Mouse (Mus musculus) kidney, embryonic 16.5 days (tissue): ENCODE results near the gene Msx1. TPM values are rescaled to one million over a fixed set of nuclear protein-coding genes. Genes with fewer than 3 reads are reported as not detected.

ENCODE experiments used
- ATAC-seq: fragments of 200-750 bp; cut with Nextera tagmentation; 2 replicates; pipeline ENCODE4 v1.8.0; 2017; ENCODE audit warnings: moderate TSS enrichment; ENCODE audit not compliant: low FRiP score, low TSS enrichment
- H3K27ac ChIP-seq: fragments of 300-500 bp; sonication (generic); 2 replicates; pipeline ENCODE4 v1.5.1; 2014; ENCODE audit warnings: low read length
- H3K27me3 ChIP-seq: fragments of 300-500 bp; sonication (generic); 2 replicates; pipeline ENCODE4 v1.6.1; 2014; ENCODE audit warnings: low read length, control low read depth, mixed read lengths; ENCODE audit not compliant: insufficient read depth
- H3K36me3 ChIP-seq: fragments of 300-500 bp; sonication (generic); 2 replicates; pipeline ENCODE4 v1.6.1; 2014; ENCODE audit warnings: low read length, control low read depth, mixed read lengths; ENCODE audit not compliant: insufficient read depth
- H3K4me1 ChIP-seq: fragments of 300-500 bp; sonication (generic); 2 replicates; pipeline ENCODE4 v1.6.1; 2014; ENCODE audit warnings: low read length, control low read depth, mixed read lengths; ENCODE audit not compliant: insufficient read depth
- H3K4me2 ChIP-seq: fragments of 300-500 bp; sonication (generic); replicated peaks from 2 replicates; pipeline ENCODE4 v1.6.1; 2014; ENCODE audit warnings: low read depth, low read length
- H3K4me3 ChIP-seq: fragments of 300-500 bp; sonication (generic); 2 replicates; pipeline ENCODE4 v1.5.1; 2014; ENCODE audit warnings: mild to moderate bottlenecking, low read length
- H3K9ac ChIP-seq: fragments of 300-500 bp; sonication (generic); replicated peaks from 2 replicates; pipeline ENCODE4 v1.6.1; 2014; ENCODE audit warnings: low read length
- H3K9me3 ChIP-seq: fragments of 300-500 bp; sonication (generic); 2 replicates; pipeline ENCODE4 v1.6.1; 2016; ENCODE audit warnings: low read length, control low read depth
- WGBS: fragments of 180-500 bp; shearing (Covaris S2); extraction: QIAGEN DNeasy Blood & Tissue Kit; methylation state at CpG from one replicate; pipeline ENCODE4 v1.1.7; 2014; 5-methylcytosine and 5-hydroxymethylcytosine counted together
- polyA plus RNA-seq: library from polyadenylated mRNA; unstranded; fragments of >200 nt; fragmentation: Nextera tagmentation; extraction: Ambion mirVana; gene quantifications from 2 replicates; pipeline ENCODE4 v1.2.1, GENCODE M21; 2015

Gene Msx1
- polyA plus RNA-seq, 1 experiment from 2014 or later = 3.9 TPM

DNA sequence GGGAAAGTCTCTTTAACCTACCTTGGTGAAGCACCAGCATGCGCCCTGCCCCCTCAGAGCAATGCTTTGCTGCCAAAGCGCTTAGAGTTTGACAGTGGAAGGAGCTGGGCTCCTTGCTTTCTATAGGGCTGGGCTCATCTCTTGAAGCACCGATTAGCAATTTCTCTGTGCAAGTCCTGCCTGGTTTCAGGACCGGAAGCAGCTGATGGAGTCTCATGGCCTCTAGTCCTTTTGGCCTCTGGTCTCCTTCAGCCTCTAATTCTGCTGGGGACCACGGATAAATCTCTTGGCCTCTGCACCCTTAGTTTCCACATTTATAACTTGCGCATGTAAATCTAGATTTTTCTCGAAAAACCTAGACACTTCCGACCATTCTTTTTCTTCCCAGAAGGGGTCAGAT is 3.7 kb downstream of the Msx1 start:
- WGBS = 20% methylated on average over 8 of the region's 8 CpGs
- no peak overlapping the region for H3K27ac ChIP-seq
- H3K4me1 ChIP-seq = peaks cover 20% of the 10 kb centered on the region
- H3K27me3 ChIP-seq = peaks cover 99% of the 10 kb centered on the region
- H3K9me3 ChIP-seq = no peaks in the 10 kb centered on the region
- H3K4me2 ChIP-seq = no peak overlapping the region
- no peak overlapping the region for H3K9ac ChIP-seq
- no peak overlapping the region for H3K4me3 ChIP-seq
- H3K36me3 ChIP-seq = no peaks in the 10 kb centered on the region
- no peak for ATAC-seq

DNA sequence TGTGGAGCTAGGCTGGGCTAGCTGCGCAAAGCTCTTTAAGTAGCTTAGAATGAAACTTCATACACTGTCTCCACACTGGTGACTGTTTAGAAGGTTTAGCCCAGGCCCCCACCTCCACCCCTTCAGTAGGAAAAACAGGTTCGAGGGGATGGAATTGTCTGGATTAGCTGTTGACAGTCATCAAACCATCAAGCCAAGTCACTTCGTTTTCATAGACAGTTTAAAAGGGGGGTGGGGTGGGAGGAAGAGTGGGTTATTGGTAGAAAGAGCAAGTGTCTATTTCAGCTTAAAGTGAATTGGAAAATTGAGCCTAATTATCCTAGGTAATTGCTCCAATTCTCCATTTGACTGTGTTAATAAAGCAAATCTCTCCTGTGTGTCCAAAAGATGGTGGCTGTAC is 4.4 kb downstream of the Msx1 start:
- ATAC-seq = no peak
- no peak overlapping the region for H3K9ac ChIP-seq
- H3K9me3 ChIP-seq = no peaks in the 10 kb centered on the region
- no peak overlapping the region for H3K4me2 ChIP-seq
- no peak overlapping the region for H3K4me3 ChIP-seq
- no peaks in the 10 kb centered on the region for H3K36me3 ChIP-seq
- no peak overlapping the region for H3K27ac ChIP-seq
- peaks cover 20% of the 10 kb centered on the region for H3K4me1 ChIP-seq
- H3K27me3 ChIP-seq = peaks cover 99% of the 10 kb centered on the region
- 10% methylated on average over 3 of the region's 3 CpGs for WGBS

DNA sequence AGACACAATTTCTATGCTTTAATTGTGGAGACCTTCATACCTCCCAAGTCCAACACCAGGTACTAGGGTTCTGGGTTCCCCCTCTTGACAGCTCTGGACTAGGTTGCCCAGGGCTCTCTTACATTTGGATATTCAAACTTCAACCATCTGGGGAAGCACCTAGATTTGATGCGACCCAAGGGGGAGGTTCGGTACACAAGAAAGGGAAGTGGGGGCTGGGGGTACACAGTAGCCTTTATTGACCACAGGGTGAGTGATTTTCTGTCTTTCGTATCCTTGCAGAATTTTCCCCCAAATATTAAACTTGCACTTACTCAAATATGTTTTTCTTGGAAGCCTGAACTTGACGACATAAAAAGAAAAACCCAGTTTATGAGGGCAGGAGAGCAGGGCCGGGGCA is 4.8 kb downstream of the Msx1 start:
- H3K9ac ChIP-seq = no peak overlapping the region
- no peak overlapping the region for H3K27ac ChIP-seq
- H3K4me2 ChIP-seq = no peak overlapping the region
- no peaks in the 10 kb centered on the region for H3K36me3 ChIP-seq
- no peak overlapping the region for H3K4me3 ChIP-seq
- WGBS = 24% methylated on average over 5 of the region's 5 CpGs
- no peaks in the 10 kb centered on the region for H3K9me3 ChIP-seq
- peaks cover 99% of the 10 kb centered on the region for H3K27me3 ChIP-seq
- no peak for ATAC-seq
- H3K4me1 ChIP-seq = peaks cover 18% of the 10 kb centered on the region

- no peak for ATAC-seq
Measured at GRCm38 (mm10) chr5:37818533-37819215, 5.7 kb downstream of the Msx1 start.

GRCm38 (mm10) chr5:37817658-37818532 is 6.5 kb downstream of the Msx1 start:
- ATAC-seq = no peak
- no peak overlapping the region for H3K4me3 ChIP-seq
- H3K36me3 ChIP-seq = no peaks in the 10 kb centered on the region
- H3K27ac ChIP-seq = no peak overlapping the region
- H3K9ac ChIP-seq = no peak overlapping the region
- H3K4me1 ChIP-seq = peaks cover 4% of the 10 kb centered on the region; the same call in 1 of the 2 replicates
- 3% methylated on average over 34 of the region's 34 CpGs for WGBS
- no peak overlapping the region for H3K4me2 ChIP-seq
- H3K27me3 ChIP-seq = peaks cover 96% of the 10 kb centered on the region
- H3K9me3 ChIP-seq = no peaks in the 10 kb centered on the region

More at GRCm38 (mm10) chr5:37818533-37819215, 5.7 kb downstream of the Msx1 start:
- WGBS = 3% methylated on average over 25 of the region's 25 CpGs
- H3K9ac ChIP-seq = no peak overlapping the region
- no peak overlapping the region for H3K4me2 ChIP-seq
- H3K27me3 ChIP-seq = peaks cover 99% of the 10 kb centered on the region
- H3K9me3 ChIP-seq = no peaks in the 10 kb centered on the region
- H3K4me1 ChIP-seq = peaks cover 10% of the 10 kb centered on the region
- no peak overlapping the region for H3K4me3 ChIP-seq
- no peak overlapping the region for H3K27ac ChIP-seq
- no peaks in the 10 kb centered on the region for H3K36me3 ChIP-seq

DNA sequence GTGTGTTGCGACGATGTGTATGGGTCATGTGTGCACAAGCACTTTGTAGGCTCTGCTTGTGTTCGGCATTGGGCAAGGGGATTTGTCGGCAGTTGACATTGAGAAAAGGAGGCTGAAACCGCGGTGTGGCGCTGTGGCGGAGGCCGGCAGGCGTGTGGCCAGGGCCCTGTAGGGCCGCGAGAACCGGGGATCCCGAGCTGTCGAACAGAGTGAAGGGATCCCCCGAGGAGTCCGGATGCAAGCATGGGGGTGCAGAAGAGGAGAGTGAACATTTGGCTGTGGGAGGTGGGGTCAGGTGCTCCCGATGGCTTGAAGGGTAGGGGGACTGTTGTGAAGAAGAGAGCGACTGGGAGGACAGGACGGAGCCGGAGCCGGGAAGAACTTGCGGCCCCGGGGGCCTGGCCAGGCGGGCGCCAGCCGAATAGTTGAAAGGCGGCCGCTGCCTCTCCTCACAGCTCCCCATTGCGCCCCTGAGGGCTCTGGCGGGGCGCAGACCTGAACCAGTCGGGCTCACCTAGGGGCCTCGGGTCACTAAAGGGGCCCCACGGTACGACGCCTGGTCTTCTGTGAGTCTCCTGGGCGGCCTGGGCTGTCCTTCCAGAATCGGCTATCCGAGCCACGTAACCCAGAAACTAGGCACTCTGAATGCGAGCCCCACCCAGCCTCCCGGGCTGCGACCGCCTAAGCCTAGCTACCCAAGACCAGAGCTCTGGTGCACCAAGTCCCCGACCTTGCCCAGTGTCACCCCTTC is 7.3 kb downstream of the Msx1 start:
- H3K9me3 ChIP-seq = 0 out of 2 replicates have a peak, but pooled peaks cover under 1% of the 10 kb centered on the region
- peaks cover 88% of the 10 kb centered on the region for H3K27me3 ChIP-seq
- ATAC-seq = no peak
- H3K4me1 ChIP-seq = peaks cover 4% of the 10 kb centered on the region; the same call in 1 of the 2 replicates
- peak overlapping the region; percentile 16; the same call in 1 of the 2 replicates for H3K4me3 ChIP-seq
- H3K27ac ChIP-seq = no peak overlapping the region
- WGBS = 2% methylated on average over 45 of the region's 46 CpGs
- no peak overlapping the region for H3K9ac ChIP-seq
- H3K4me2 ChIP-seq = 0 out of 2 replicates have a peak overlapping the region, but pooled peaks have one; percentile 3
- H3K36me3 ChIP-seq = no peaks in the 10 kb centered on the region

- Histone ChIP-seq H3K36me3 (no peaks in the 10 kb centered on the region), H3K4me1 (peaks cover 4% of the 10 kb centered on the region; the same call in 1 of the 2 replicates), H3K9me3 (peaks cover 7% of the 10 kb centered on the region; the same call in 1 of the 2 replicates), H3K4me3 (no peak overlapping the region), H3K9ac (no peak overlapping the region), H3K27ac (no peak overlapping the region), H3K27me3 (peaks cover 77% of the 10 kb centered on the region), H3K4me2 (no peak overlapping the region)
- 84% methylated on average over 4 of the region's 4 CpGs for WGBS
- no peak for ATAC-seq
Measured at GRCm38 (mm10) chr5:37815909-37816308, 8.5 kb downstream of the Msx1 start.

DNA sequence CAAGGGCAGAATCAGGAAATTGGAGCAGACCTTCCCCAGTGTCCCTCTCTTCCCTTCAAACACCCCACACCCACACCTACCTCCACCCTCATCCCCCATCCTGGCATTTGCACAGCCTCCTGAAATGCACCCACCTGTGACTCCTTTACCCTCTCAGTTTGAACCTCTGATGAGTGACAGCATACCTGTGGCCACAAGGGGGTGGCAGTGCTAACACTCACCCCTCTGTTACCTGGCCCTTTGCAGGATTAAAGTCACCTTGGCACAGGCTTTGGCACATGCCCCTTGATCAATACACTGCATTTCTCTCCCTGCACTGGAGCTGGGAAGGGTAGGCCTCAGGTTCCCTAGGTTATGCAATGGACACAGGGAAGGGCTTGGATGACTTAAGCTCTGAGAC is 10.2 kb downstream of the Msx1 start:
- ATAC-seq = no peak
- peaks cover 63% of the 10 kb centered on the region for H3K27me3 ChIP-seq

GRCm38 (mm10) chr5:37805291-37805690 is 19.1 kb downstream of the Msx1 start:
- no peaks in the 10 kb centered on the region for H3K4me1 ChIP-seq
- WGBS = 87% methylated on average over 6 of the region's 6 CpGs
- peaks cover 7% of the 10 kb centered on the region; the same call in 1 of the 2 replicates for H3K27me3 ChIP-seq
- H3K9ac ChIP-seq = no peak overlapping the region
- H3K4me2 ChIP-seq = no peak overlapping the region
- H3K4me3 ChIP-seq = no peak overlapping the region
- no peaks in the 10 kb centered on the region for H3K36me3 ChIP-seq
- no peak for ATAC-seq
- no peaks in the 10 kb centered on the region for H3K9me3 ChIP-seq
- H3K27ac ChIP-seq = no peak overlapping the region

More for the DNA sequence above, 10.2 kb downstream of the Msx1 start:
- Histone ChIP-seq H3K4me1 (peaks cover 4% of the 10 kb centered on the region; the same call in 1 of the 2 replicates), H3K27ac (no peak overlapping the region), H3K4me3 (no peak overlapping the region), H3K36me3 (no peaks in the 10 kb centered on the region), H3K9ac (no peak overlapping the region), H3K9me3 (peaks cover 7% of the 10 kb centered on the region; the same call in 1 of the 2 replicates), H3K4me2 (no peak overlapping the region)
